Mouse (Mus musculus): Measurements from ENCODE around the gene Rpl35. TPM values are rescaled to one million over a fixed set of nuclear protein-coding genes. Genes with fewer than 3 reads are reported as not detected.
A peak's percentile ranks its signal among the peaks of the same experiment; 100 is the strongest.
"Not testable (repeated sequence)": the region's sequence is repeated elsewhere in the genome, so short reads cannot be mapped to it uniquely, and the experiment has no call there.

The Rpl35 gene
- 226 and 288 TPM in 2 replicates for total RNA-seq (2015; ENCODE audit: low replicate concordance)
- 201 and 298 TPM in 2 replicates for total RNA-seq (2017; ENCODE audit: low replicate concordance)

GRCm38 (mm10) chr2:39005574-39006079 is at the start of gene Rpl35:
Rpl35 (minus strand) TSS chr2:39005624.
- ATAC-seq (replicated peaks; ENCODE audit: low FRiP score, poor library complexity, severe bottlenecking): peak; percentile 8

- no peak for ATAC-seq (replicated peaks; ENCODE audit: low FRiP score, poor library complexity, severe bottlenecking)
Observed at GRCm38 (mm10) chr2:39048515-39048914, 43.1 kb upstream of the Rpl35 start.

- no peak for ATAC-seq (replicated peaks; ENCODE audit: low FRiP score, poor library complexity, severe bottlenecking)
Observed at GRCm38 (mm10) chr2:39040215-39040614, 34.8 kb upstream of the Rpl35 start.

- ATAC-seq (replicated peaks; ENCODE audit: low FRiP score, poor library complexity, severe bottlenecking): no peak
Observed at GRCm38 (mm10) chr2:39031611-39032010, 26.2 kb upstream of the Rpl35 start.

- no peak for ATAC-seq (replicated peaks; ENCODE audit: low FRiP score, poor library complexity, severe bottlenecking)
Observed at GRCm38 (mm10) chr2:39020004-39020403, 14.6 kb upstream of the Rpl35 start.

GRCm38 (mm10) chr2:39016581-39016980 is 11.2 kb upstream of the Rpl35 start:
- no peak for ATAC-seq (replicated peaks; ENCODE audit: low FRiP score, poor library complexity, severe bottlenecking)

- ATAC-seq (replicated peaks; ENCODE audit: low FRiP score, poor library complexity, severe bottlenecking): no peak
Observed at GRCm38 (mm10) chr2:39012768-39013279, 7.4 kb upstream of the Rpl35 start.

GRCm38 (mm10) chr2:39011971-39012370 is 6.5 kb upstream of the Rpl35 start:
- ATAC-seq (replicated peaks; ENCODE audit: low FRiP score, poor library complexity, severe bottlenecking): no peak

GRCm38 (mm10) chr2:39011264-39011663 is 5.8 kb upstream of the Rpl35 start:
- no peak for ATAC-seq (replicated peaks; ENCODE audit: low FRiP score, poor library complexity, severe bottlenecking)

- not testable (repeated sequence) for ATAC-seq (replicated peaks; ENCODE audit: low FRiP score, poor library complexity, severe bottlenecking)
Observed at GRCm38 (mm10) chr2:39010144-39010543, 4.7 kb upstream of the Rpl35 start.

GRCm38 (mm10) chr2:39008954-39009365 is 3.5 kb upstream of the Rpl35 start:
- ATAC-seq (replicated peaks; ENCODE audit: low FRiP score, poor library complexity, severe bottlenecking): no peak

- peak; percentile 15 for ATAC-seq (replicated peaks; ENCODE audit: low FRiP score, poor library complexity, severe bottlenecking)
Observed at GRCm38 (mm10) chr2:39008350-39008851, 3.0 kb upstream of the Rpl35 start.

GRCm38 (mm10) chr2:39007865-39008264 is 2.4 kb upstream of the Rpl35 start:
- ATAC-seq (replicated peaks; ENCODE audit: low FRiP score, poor library complexity, severe bottlenecking): peak; percentile 80

GRCm38 (mm10) chr2:39006149-39006730 is 816 bp upstream of the Rpl35 start:
- ATAC-seq (replicated peaks; ENCODE audit: low FRiP score, poor library complexity, severe bottlenecking): no peak

GRCm38 (mm10) chr2:39004880-39005435 is 466 bp downstream of the Rpl35 start, which contains the start of gene Arpc5l:
Arpc5l (plus strand) TSS chr2:39005348.
- ATAC-seq (replicated peaks; ENCODE audit: low FRiP score, poor library complexity, severe bottlenecking): peak; percentile 82

GRCm38 (mm10) chr2:39004372-39004771 is 1.1 kb downstream of the Rpl35 start:
- 0 out of 2 replicates have a peak, but pooled peaks have one; percentile 2 for ATAC-seq (replicated peaks; ENCODE audit: low FRiP score, poor library complexity, severe bottlenecking)

- no peak for ATAC-seq (replicated peaks; ENCODE audit: low FRiP score, poor library complexity, severe bottlenecking)
Observed at GRCm38 (mm10) chr2:39003512-39003911, 1.9 kb downstream of the Rpl35 start.

- ATAC-seq (replicated peaks; ENCODE audit: low FRiP score, poor library complexity, severe bottlenecking): no peak
Observed at GRCm38 (mm10) chr2:39003106-39003505, 2.3 kb downstream of the Rpl35 start.

GRCm38 (mm10) chr2:39001866-39002265 is 3.6 kb downstream of the Rpl35 start:
- ATAC-seq (replicated peaks; ENCODE audit: low FRiP score, poor library complexity, severe bottlenecking): no peak

- ATAC-seq (replicated peaks; ENCODE audit: low FRiP score, poor library complexity, severe bottlenecking): no peak
Observed at GRCm38 (mm10) chr2:39000587-39000919, 4.9 kb downstream of the Rpl35 start.
